Mouse (Mus musculus) hindbrain, embryonic 10.5 days (tissue): ENCODE data around the gene Prtg. TPM values are rescaled to one million over a fixed set of nuclear protein-coding genes. Genes with fewer than 3 reads are reported as not detected.
A peak's percentile ranks its signal among the peaks of the same experiment; 100 is the strongest.

Experiments
- DNase-seq: peaks from one replicate; pipeline ENCODE4 v3.0.0-alpha.2; 2017; ENCODE audit warnings: low spot score
- H3K27ac ChIP-seq: fragments of 300-500 bp; sonication (generic); 2 replicates; pipeline ENCODE4 v1.5.1; 2016; ENCODE audit warnings: mild to moderate bottlenecking, moderate library complexity
- H3K27me3 ChIP-seq: fragments of 300-500 bp; sonication (generic); 2 replicates; pipeline ENCODE4 v1.6.1; 2016; ENCODE audit warnings: mild to moderate bottlenecking; ENCODE audit not compliant: poor library complexity, insufficient read depth, severe bottlenecking
- H3K36me3 ChIP-seq: fragments of 300-500 bp; sonication (generic); 2 replicates; pipeline ENCODE4 v1.6.1; 2016; ENCODE audit warnings: mild to moderate bottlenecking, moderate library complexity
- H3K4me1 ChIP-seq: fragments of 300-500 bp; sonication (generic); replicated peaks from 2 replicates; pipeline ENCODE4 v1.6.1; 2016; ENCODE audit warnings: mild to moderate bottlenecking
- H3K4me3 ChIP-seq: fragments of 300-500 bp; sonication (generic); 2 replicates; pipeline ENCODE4 v1.5.1; 2016; ENCODE audit warnings: mild to moderate bottlenecking, moderate library complexity
- H3K9me3 ChIP-seq: fragments of 300-500 bp; sonication (generic); 2 replicates; pipeline ENCODE4 v1.6.1; 2016; ENCODE audit warnings: mild to moderate bottlenecking, moderate library complexity
- WGBS: fragments of 180-500 bp; shearing (Covaris S2); methylation state at CpG from one replicate; pipeline ENCODE4 v1.1.7; 2016; 5-methylcytosine and 5-hydroxymethylcytosine counted together
- polyA plus RNA-seq: library from polyadenylated mRNA; unstranded; fragments of >200 nt; fragmentation: Nextera tagmentation; extraction: Ambion mirVana; gene quantifications from 2 replicates; pipeline ENCODE4 v1.2.1, GENCODE M21; 2016

Gene Prtg
- polyA plus RNA-seq, 1 experiment from 2014 or later, result 7.6 TPM

DNA sequence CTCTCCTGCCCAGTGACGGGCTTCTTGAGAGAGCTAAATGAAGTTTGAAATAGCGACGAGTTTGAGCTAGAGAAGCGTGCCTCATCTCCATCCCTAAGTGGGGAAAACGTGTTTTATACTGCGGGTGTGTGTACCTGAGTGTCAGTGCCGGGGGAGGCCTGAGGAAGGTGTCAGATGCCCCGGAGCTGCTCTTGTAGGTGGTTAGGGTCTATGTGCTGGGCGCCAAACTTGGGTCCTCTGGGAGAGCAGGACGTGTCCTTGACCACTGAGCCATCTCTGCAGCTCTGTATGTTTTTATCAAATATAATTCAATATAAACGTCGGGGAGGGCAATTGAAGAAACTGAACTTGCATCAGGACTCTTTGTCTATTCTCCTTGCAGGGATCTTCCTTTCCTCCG lies 137.6 kb downstream of the Prtg start:
- Histone ChIP-seq H3K36me3 (peaks cover 55% of the 10 kb centered on the region), H3K9me3 (peaks cover 11% of the 10 kb centered on the region; the same call in 1 of the 2 replicates), H3K27me3 (no peaks in the 10 kb centered on the region), H3K4me1 (no peaks in the 10 kb centered on the region), H3K27ac (no peak overlapping the region), H3K4me3 (no peak overlapping the region)
- WGBS, result 90% methylated on average over 13 of the region's 13 CpGs
- DNase-seq, result no peak

DNA sequence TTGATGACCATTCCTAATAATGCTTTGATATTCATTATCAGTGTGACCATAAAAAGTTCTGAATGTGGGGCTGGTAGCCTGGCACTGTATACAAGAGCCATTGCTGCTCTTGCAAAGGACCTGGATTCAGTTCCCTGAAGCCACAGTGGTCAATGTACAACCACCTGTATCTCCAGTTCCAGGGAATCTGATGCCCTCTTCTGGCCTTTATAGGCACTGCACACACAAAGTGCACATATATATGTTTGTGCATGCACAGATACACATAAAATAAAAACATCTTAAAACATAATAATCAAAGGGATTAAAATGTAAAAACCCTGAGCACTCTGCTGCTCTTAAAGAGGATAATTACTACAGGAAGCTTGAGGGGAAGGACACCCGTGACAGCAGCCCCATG lies 140.3 kb downstream of the Prtg start:
- Histone ChIP-seq H3K9me3 (peaks cover 11% of the 10 kb centered on the region; the same call in 1 of the 2 replicates), H3K27ac (no peak overlapping the region), H3K4me1 (no peaks in the 10 kb centered on the region), H3K27me3 (no peaks in the 10 kb centered on the region), H3K4me3 (no peak overlapping the region), H3K36me3 (peaks cover 55% of the 10 kb centered on the region)
- DNase-seq, result no peak
- WGBS, result 97% methylated on average over 1 of the region's 1 CpGs

DNA sequence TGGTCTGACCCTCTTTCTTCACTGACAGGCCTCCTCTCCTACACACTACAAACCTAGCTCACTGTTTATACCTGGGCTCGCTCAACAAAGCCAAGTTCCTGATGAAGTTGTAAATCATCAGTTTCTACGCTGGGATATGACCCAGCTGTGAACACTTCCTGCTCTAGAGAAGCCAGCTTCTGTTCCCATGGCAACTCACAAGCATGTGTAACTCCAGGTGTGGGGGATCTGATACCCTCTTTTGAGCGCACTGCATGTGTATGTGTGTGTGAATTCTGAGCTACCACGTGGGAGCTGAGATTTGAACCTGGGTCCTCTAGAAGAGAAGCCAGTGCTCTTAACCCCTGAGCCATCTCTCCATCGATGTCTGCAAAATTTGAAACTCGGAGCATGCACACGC lies 142.9 kb downstream of the Prtg start:
- Histone ChIP-seq H3K4me1 (no peaks in the 10 kb centered on the region), H3K27me3 (no peaks in the 10 kb centered on the region), H3K27ac (no peak overlapping the region), H3K4me3 (no peak overlapping the region), H3K36me3 (peaks cover 32% of the 10 kb centered on the region), H3K9me3 (peaks cover 11% of the 10 kb centered on the region; the same call in 1 of the 2 replicates)
- WGBS, result 77% methylated on average over 7 of the region's 7 CpGs
- no peak for DNase-seq

DNA sequence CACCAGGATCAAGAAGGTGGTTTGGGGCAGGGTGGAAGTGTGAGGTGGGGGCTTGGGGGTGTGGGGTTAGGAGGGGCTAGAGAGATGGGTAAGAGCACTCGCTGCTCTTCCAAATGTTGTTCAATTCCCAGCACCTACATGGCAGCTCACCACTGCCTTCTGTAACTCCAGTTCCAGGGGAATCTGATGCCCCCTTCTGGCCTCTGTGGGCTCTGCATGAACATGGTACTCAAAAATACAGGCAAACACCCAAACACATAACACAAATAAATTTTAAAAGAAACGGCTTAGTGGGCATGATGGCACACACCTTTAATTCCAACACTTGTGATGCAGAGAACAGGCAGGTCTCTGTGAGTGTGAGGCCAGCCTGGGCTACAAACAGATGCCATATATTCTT lies 148.1 kb downstream of the Prtg start:
- peak; percentile 38 for DNase-seq
- no peaks in the 10 kb centered on the region for H3K9me3 ChIP-seq
- 59% methylated on average over 2 of the region's 2 CpGs for WGBS
- H3K27me3 ChIP-seq, result no peaks in the 10 kb centered on the region
- peaks cover 12% of the 10 kb centered on the region for H3K4me1 ChIP-seq
- H3K27ac ChIP-seq, result no peak overlapping the region
- H3K4me3 ChIP-seq, result no peak overlapping the region
- H3K36me3 ChIP-seq, result no peaks in the 10 kb centered on the region

DNA sequence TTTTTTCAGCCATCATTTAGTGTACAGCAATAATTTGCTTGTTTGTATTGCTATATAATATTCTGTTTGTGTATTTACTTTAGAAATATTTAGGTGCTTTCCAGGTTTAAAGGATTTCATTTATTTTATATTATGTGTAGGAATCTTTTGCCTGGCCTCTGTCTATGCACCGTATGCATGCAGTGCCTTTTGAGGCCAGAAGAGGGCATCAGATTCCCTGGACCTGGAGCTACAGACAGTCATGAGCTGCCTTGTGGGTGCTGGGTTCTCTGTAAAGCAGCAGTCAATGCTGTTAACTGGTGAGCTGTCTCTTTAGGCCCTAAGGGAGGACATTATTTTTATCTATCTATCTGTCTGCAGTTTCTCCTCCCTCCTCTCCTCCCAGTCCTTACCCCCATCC lies 148.9 kb downstream of the Prtg start:
- Histone ChIP-seq H3K27ac (no peak overlapping the region), H3K36me3 (no peaks in the 10 kb centered on the region), H3K4me1 (peaks cover 12% of the 10 kb centered on the region), H3K9me3 (no peaks in the 10 kb centered on the region), H3K4me3 (no peak overlapping the region), H3K27me3 (no peaks in the 10 kb centered on the region)
- 22% methylated on average over 1 of the region's 1 CpGs for WGBS
- peak; percentile 58 for DNase-seq

DNA sequence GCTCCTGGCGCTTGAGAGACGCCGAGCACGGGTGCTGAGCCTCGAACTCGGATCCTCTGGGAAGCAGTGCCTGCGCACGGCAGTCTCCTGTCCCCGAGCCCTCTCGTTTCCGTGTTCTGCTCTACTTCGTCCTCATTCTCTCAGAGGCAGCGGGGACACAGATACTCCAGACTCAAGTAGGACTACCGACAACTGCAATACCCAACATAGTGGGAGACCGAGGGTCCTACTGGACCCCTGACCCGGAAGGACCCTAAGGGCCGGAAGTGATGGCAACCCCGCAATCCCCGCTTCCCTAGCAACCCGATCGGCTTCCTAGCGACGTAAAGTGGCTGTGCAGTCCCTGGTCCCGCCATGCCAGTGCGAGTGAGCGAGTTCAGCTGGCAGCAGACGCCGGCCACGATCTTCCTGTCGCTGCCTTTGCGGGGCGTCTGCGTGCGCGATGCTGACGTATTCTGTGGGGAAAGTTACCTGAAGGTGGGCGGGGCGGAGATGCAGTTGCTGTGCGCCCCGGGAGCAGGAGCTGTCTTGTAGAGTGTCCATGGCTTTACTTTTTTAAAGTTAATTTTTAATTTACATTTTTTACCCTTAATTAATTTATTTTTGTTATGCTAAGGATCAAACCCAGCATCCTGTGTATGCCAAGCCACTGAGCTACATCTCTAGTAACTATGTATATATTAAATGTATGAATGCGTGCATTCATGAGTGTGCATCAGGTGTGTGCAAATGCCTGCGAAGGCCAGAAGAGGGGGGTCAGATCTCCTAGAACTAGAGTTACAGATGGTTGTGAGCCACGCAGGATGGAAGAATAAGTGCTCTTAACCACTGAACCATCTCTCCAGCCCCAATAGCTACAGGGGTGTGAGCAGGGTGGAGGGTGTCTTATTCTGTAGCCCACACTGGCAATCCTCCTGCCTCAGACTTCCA lies 152.1 kb downstream of the Prtg start, which contains the start of the genes Dyx1c1 and Gm44503:
TSS of gene Dyx1c1 (plus strand) at position 265 of the 930 bp plus-strand sequence.
TSS of gene Gm44503 (plus strand) at position 332 of the 930 bp plus-strand sequence.
- Histone ChIP-seq H3K4me3 (peak within 1 kb of the TSS; percentile 64), H3K27ac (peak within 1 kb of the TSS; percentile 85), H3K27me3 (no peaks in the 10 kb centered on the region), H3K36me3 (no peaks in the 10 kb centered on the region), H3K4me1 (peaks cover 12% of the 10 kb centered on the region), H3K9me3 (no peaks in the 10 kb centered on the region)
- 3% methylated on average over 43 of the region's 43 CpGs for WGBS
- DNase-seq, result peak; percentile 90

DNA sequence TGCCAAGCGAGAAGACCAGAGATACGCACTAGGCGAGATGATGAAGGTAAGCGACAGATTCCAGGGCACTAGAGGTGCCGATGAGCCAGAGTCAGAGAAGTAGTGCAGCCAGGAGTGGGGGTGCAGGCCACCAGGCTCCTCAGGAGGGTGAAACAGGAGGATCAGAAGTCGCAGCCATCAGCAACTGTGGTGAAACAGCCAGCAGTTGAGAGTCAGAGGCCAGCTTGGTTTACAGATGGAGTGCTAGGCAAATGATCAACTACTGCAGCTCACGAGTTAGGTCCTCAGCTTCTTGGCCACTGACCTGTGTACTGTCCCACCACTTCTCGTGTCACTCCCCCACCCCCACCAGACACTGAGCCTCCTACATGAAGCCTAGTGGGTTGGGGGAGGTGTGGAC lies 154.7 kb downstream of the Prtg start:
- H3K4me3 ChIP-seq, result no peak overlapping the region
- H3K4me1 ChIP-seq, result peaks cover 12% of the 10 kb centered on the region
- no peaks in the 10 kb centered on the region for H3K27me3 ChIP-seq
- no peak overlapping the region for H3K27ac ChIP-seq
- H3K36me3 ChIP-seq, result no peaks in the 10 kb centered on the region
- DNase-seq, result no peak
- H3K9me3 ChIP-seq, result no peaks in the 10 kb centered on the region
- 76% methylated on average over 8 of the region's 8 CpGs for WGBS

DNA sequence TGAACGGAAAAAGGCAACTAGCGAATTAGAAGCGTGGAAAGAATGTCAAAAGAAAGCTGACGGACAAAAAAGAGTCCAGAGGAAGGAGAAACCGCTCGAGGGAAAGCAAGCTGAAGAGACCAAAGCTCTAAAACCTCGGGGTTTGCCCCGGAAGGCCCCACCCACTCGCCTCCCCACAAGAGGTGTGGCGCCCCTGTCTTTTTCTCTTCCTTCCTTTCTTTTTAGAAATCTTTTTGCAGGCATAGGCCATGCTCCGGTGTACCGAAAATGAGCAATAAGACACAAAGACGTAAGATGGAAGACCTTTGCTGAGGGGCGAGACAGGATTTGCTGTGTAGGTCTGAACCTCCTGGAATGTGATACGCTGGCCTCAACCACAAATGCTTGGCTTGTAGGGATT lies 155.3 kb downstream of the Prtg start:
- H3K27ac ChIP-seq, result no peak overlapping the region
- no peak for DNase-seq
- peaks cover 12% of the 10 kb centered on the region for H3K4me1 ChIP-seq
- no peaks in the 10 kb centered on the region for H3K9me3 ChIP-seq
- H3K36me3 ChIP-seq, result no peaks in the 10 kb centered on the region
- H3K4me3 ChIP-seq, result no peak overlapping the region
- WGBS, result 80% methylated on average over 15 of the region's 15 CpGs
- no peaks in the 10 kb centered on the region for H3K27me3 ChIP-seq

Other genes starting within 250 kb of the Prtg start
- gene Nedd4, start 144.5 kb upstream of the Prtg start, polyA plus RNA-seq, result 556 and 636 TPM in 2 replicates
- 5.4 and 6.1 TPM in 2 replicates for gene Pygo1, start 118.8 kb downstream of the Prtg start, polyA plus RNA-seq
- 1.8 and 1.9 TPM in 2 replicates for gene Dyx1c1, start 151.9 kb downstream of the Prtg start, polyA plus RNA-seq
- not detected in 2 replicates for gene Gm44503, start 152.0 kb downstream of the Prtg start, polyA plus RNA-seq
- gene Ccpg1os, start 178.5 kb downstream of the Prtg start, polyA plus RNA-seq, result 21.8 and 27.6 TPM in 2 replicates
- gene Ccpg1, start 178.6 kb downstream of the Prtg start, polyA plus RNA-seq, result 20.3 and 21.9 TPM in 2 replicates
- gene Pigb, start 233.5 kb downstream of the Prtg start, polyA plus RNA-seq, result 15.0 and 15.8 TPM in 2 replicates
- gene Rab27a, start 238.0 kb downstream of the Prtg start, polyA plus RNA-seq, result 1.5 and 2.1 TPM in 2 replicates